Comparison of ENCODE assay signal across 30 mouse cellular contexts in the genomic region with DNA sequence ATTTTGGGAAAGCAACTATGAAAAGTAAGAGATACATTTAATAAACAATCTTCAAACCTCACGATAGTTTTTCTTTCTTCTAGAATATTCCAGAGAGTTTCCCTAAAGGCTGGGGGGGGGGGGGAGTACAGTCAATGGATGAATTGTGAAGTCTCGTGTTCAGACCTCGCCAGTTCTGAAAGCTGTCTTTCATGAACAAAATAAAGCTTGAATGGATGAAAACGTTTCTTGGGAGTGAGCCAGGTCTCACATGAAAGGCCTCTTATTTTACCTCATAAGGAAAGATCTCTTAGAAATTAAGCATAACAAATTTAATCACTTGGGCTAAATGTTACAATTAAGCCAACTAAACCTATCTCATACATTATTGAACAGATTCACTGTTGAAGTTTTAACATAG.
A peak's percentile ranks its signal among the peaks of the same experiment; 100 is the strongest.
DNase-seq lines count a peak whose midpoint lies in the region; ATAC-seq lines count a peak whose summit lies in the region.
"Had no signal": no experiment of that assay in that cellular context is flagged by ENCODE, and none has a peak within 500 bp of the region (broad histone marks: within the 10 kb centered on the region; RNA-seq: fewer than 3 reads in every experiment).

No protein-coding gene starts in this region.

- ATAC-seq in midbrain, embryonic 11.5 days (ENCODE audit: low FRiP score), result no peak
- no peak for ATAC-seq in midbrain, embryonic 16.5 days
- ATAC-seq: forebrain, embryonic 15.5 days; liver, embryonic 12.5 days; liver, postnatal 0 days; lung, postnatal 0 days had no signal

- H3K36me3 ChIP-seq in midbrain, embryonic 11.5 days (ENCODE audit: control insufficient read depth, insufficient read depth, low read length), result no peaks in the 10 kb centered on the region
- no peaks in the 10 kb centered on the region for H3K36me3 ChIP-seq in midbrain, embryonic 16.5 days (ENCODE audit: control insufficient read depth, insufficient read depth, low read length)
- H3K36me3 ChIP-seq: embryonic facial prominence, embryonic 15.5 days; forebrain, embryonic 15.5 days; heart, embryonic 12.5 days; hindbrain, embryonic 15.5 days; kidney, embryonic 15.5 days; liver, embryonic 12.5 days; stomach, embryonic 15.5 days had no signal

- H3K27ac ChIP-seq in midbrain, embryonic 11.5 days (ENCODE audit: low read depth, low read length), result no peak overlapping the region
- no peak overlapping the region for H3K27ac ChIP-seq in midbrain, embryonic 16.5 days (ENCODE audit: low read length)
- H3K27ac ChIP-seq: embryonic facial prominence, embryonic 15.5 days; forebrain, embryonic 15.5 days; gastrocnemius, adult 2 months; hindbrain, embryonic 15.5 days; kidney, embryonic 15.5 days; liver, embryonic 12.5 days; macrophage; stomach, embryonic 15.5 days had no signal

- H3K9me3 ChIP-seq in midbrain, embryonic 11.5 days (ENCODE audit: control insufficient read depth, low read length), result no peaks in the 10 kb centered on the region
- H3K9me3 ChIP-seq in midbrain, embryonic 16.5 days (replicated peaks; ENCODE audit: control insufficient read depth, low read length, poor library complexity, severe bottlenecking), result no peaks in the 10 kb centered on the region
- H3K9me3 ChIP-seq: embryonic facial prominence, embryonic 15.5 days; forebrain, embryonic 15.5 days; heart, embryonic 12.5 days; hindbrain, embryonic 15.5 days; kidney, embryonic 15.5 days; liver, embryonic 12.5 days; stomach, embryonic 15.5 days had no signal

- H3K4me1 ChIP-seq in midbrain, embryonic 11.5 days (ENCODE audit: control insufficient read depth, insufficient read depth, low read length), result peaks cover 4% of the 10 kb centered on the region; the same call in 1 of the 2 replicates
- H3K4me1 ChIP-seq in midbrain, embryonic 16.5 days (ENCODE audit: control insufficient read depth, insufficient read depth, low read length), result peaks cover 2% of the 10 kb centered on the region; the same call in 1 of the 2 replicates
- H3K4me1 ChIP-seq: embryonic facial prominence, embryonic 15.5 days; hindbrain, embryonic 15.5 days; liver, embryonic 12.5 days; stomach, embryonic 15.5 days had no signal

- no peak overlapping the region for H3K4me2 ChIP-seq in midbrain, embryonic 11.5 days
- H3K4me2 ChIP-seq in midbrain, embryonic 16.5 days (ENCODE audit: low read length), result no peak overlapping the region
- H3K4me2 ChIP-seq: embryonic facial prominence, embryonic 15.5 days; forebrain, embryonic 15.5 days; heart, embryonic 12.5 days; hindbrain, embryonic 15.5 days; kidney, embryonic 15.5 days; liver, embryonic 12.5 days; stomach, embryonic 15.5 days had no signal

- WGBS in midbrain, embryonic 11.5 days, result 71% methylated on average over 4 of the region's 4 CpGs
- 34% methylated on average over 4 of the region's 4 CpGs for WGBS in midbrain, embryonic 16.5 days

- no peak overlapping the region for H3K4me3 ChIP-seq in midbrain, embryonic 11.5 days (ENCODE audit: low read depth, low read length)
- H3K4me3 ChIP-seq in midbrain, embryonic 16.5 days (ENCODE audit: low read depth, low read length), result no peak overlapping the region
- H3K4me3 ChIP-seq: embryonic facial prominence, embryonic 15.5 days; forebrain, embryonic 15.5 days; gastrocnemius, adult 2 months; heart, embryonic 12.5 days; hindbrain, embryonic 15.5 days; kidney, embryonic 15.5 days; layer of hippocampus, adult 2 months; liver, embryonic 12.5 days; stomach, embryonic 15.5 days had no signal

- no peaks in the 10 kb centered on the region for H3K27me3 ChIP-seq in midbrain, embryonic 11.5 days (ENCODE audit: control insufficient read depth, insufficient read depth, low read length)
- H3K27me3 ChIP-seq in midbrain, embryonic 16.5 days (ENCODE audit: control insufficient read depth, insufficient read depth, low read depth, low read length), result no peaks in the 10 kb centered on the region
- H3K27me3 ChIP-seq: CH12.LX; embryonic facial prominence, embryonic 15.5 days; forebrain, embryonic 15.5 days; heart, embryonic 12.5 days; hindbrain, embryonic 15.5 days; kidney, embryonic 15.5 days; liver, embryonic 12.5 days; stomach, embryonic 15.5 days had no signal

- no peak overlapping the region for H3K9ac ChIP-seq in midbrain, embryonic 11.5 days (ENCODE audit: low read length)
- no peak overlapping the region for H3K9ac ChIP-seq in midbrain, embryonic 16.5 days (ENCODE audit: low read depth, low read length)
- H3K9ac ChIP-seq: embryonic facial prominence, embryonic 15.5 days; forebrain, embryonic 15.5 days; heart, embryonic 12.5 days; hindbrain, embryonic 15.5 days; kidney, embryonic 15.5 days; liver, embryonic 12.5 days; liver, postnatal 0 days; stomach, embryonic 15.5 days had no signal

- peak; percentile 11 to 16 for DNase-seq in cerebellum, postnatal 10 days
- DNase-seq in cerebellum, adult 18-20 months, result no peak
- DNase-seq in layer of hippocampus, adult 11-12 months (ENCODE audit: low spot score), result peak; percentile 10
- no peak for DNase-seq in layer of hippocampus, adult 8-10 months (ENCODE audit: low spot score in 2 of 2)
- peak; percentile 4 for DNase-seq in midbrain, embryonic 11.5 days (ENCODE audit: low spot score, missing footprints)
- peak; percentile 49 for DNase-seq in telencephalon, adult 2 months (ENCODE audit: low read depth, low spot score)
- DNase-seq: adrenal gland, adult 8-10 months; cerebellum, adult 11 months; cerebellum, adult 9-11 months; gastrocnemius, adult 2 months; gastrocnemius, postnatal 36 days; heart, adult 18-20 months; kidney, adult 18-20 months; kidney, postnatal 25 days; left cerebral cortex, postnatal 4 days; liver, postnatal 0 days; right cerebral cortex, postnatal 14 days; thymus, postnatal 14 days had no signal

Comparison
In these comparisons a context has a peak if more than half of its experiments do, and no peak if none do; other contexts are left out.
1. DNase-seq: peak in cerebellum, postnatal 10 days (2 of 2), layer of hippocampus, adult 11-12 months (single experiment), midbrain, embryonic 11.5 days (single experiment) and telencephalon, adult 2 months (single experiment); none in cerebellum, adult 18-20 months (0 of 2) and layer of hippocampus, adult 8-10 months (0 of 2).